Mouse (Mus musculus): ENCODE measurements at regions not wholly inside any gene's neighbourhood (a gene's known extent, or its start where the extent isn't known, plus 50 kb on each side); places are given as distances from the start of the nearest gene placed in this dataset.

GRCm38 (mm10) chr3:143750128-143750527, 454.9 kb downstream of the Lmo4 start:
- TF ChIP-seq CTCF (IDR thresholded peaks at IDR 0.05; ENCODE audit: low read depth) (no peak), EP300 (optimal IDR thresholded peaks at IDR 0.05) (no peak)
